Mouse (Mus musculus) hindbrain, postnatal 0 days (tissue): ENCODE measurements around the gene Rexo2. TPM values are rescaled to one million over a fixed set of nuclear protein-coding genes. Genes with fewer than 3 reads are reported as not detected.
"Not testable (repeated sequence)": the region's sequence is repeated elsewhere in the genome, so short reads cannot be mapped to it uniquely, and the experiment has no call there.

ENCODE experiments used
- ATAC-seq: fragments of 200-750 bp; cut with Nextera tagmentation; 2 replicates; pipeline ENCODE4 v1.8.0; 2017; ENCODE audit warnings: mild to moderate bottlenecking, moderate TSS enrichment, moderate library complexity
- DNase-seq: peaks from one replicate; pipeline ENCODE4 v3.0.0-alpha.2; 2015; ENCODE audit warnings: low spot score
- H3K27ac ChIP-seq: fragments of 300-500 bp; sonication (generic); 2 replicates; pipeline ENCODE4 v1.5.1; 2014; ENCODE audit warnings: mild to moderate bottlenecking
- H3K27me3 ChIP-seq: fragments of 300-500 bp; sonication (generic); 2 replicates; pipeline ENCODE4 v1.6.1; 2014; ENCODE audit warnings: low read length, mixed read lengths; ENCODE audit not compliant: insufficient read depth
- H3K36me3 ChIP-seq: fragments of 300-500 bp; sonication (generic); 2 replicates; pipeline ENCODE4 v1.6.1; 2014; ENCODE audit warnings: low read length, mixed read lengths; ENCODE audit not compliant: insufficient read depth
- H3K4me1 ChIP-seq: fragments of 300-500 bp; sonication (generic); 2 replicates; pipeline ENCODE4 v1.6.1; 2014; ENCODE audit warnings: antibody characterized with exemption, low read length, mixed read lengths; ENCODE audit not compliant: insufficient read depth
- H3K4me2 ChIP-seq: fragments of 300-500 bp; sonication (generic); 2 replicates; pipeline ENCODE4 v1.6.1; 2014; ENCODE audit warnings: low read depth, mild to moderate bottlenecking, low read length, moderate library complexity, mixed read lengths
- H3K4me3 ChIP-seq: fragments of 300-500 bp; sonication (generic); 2 replicates; pipeline ENCODE4 v1.5.1; 2014; ENCODE audit warnings: low read length
- H3K9ac ChIP-seq: fragments of 300-500 bp; sonication (generic); replicated peaks from 2 replicates; pipeline ENCODE4 v1.6.1; 2014; ENCODE audit warnings: mild to moderate bottlenecking, low read length, moderate library complexity, mixed read lengths
- H3K9me3 ChIP-seq: fragments of 300-500 bp; sonication (generic); 2 replicates; pipeline ENCODE4 v1.6.1; 2016; ENCODE audit warnings: low read length, mixed read lengths
- CTCF ChIP-seq: IDR thresholded peaks from 2 replicates; pipeline ENCODE4 v1.5.1; 2016; ENCODE audit warnings: antibody characterized with exemption, control low read depth, low read depth
- WGBS: fragments of 180-500 bp; shearing (Covaris S2); extraction: QIAGEN DNeasy Blood & Tissue Kit; methylation state at CpG from one replicate; pipeline ENCODE4 v1.1.7; 2014; 5-methylcytosine and 5-hydroxymethylcytosine counted together
- polyA plus RNA-seq: library from polyadenylated mRNA; unstranded; fragments of >200 nt; fragmentation: Nextera tagmentation; extraction: Ambion mirVana; gene quantifications from 2 replicates; pipeline ENCODE4 v1.2.1, GENCODE M21; 2015
- total RNA-seq: library from RNA; depleted of rRNA; stranded (reverse); fragments of >200 nt; gene quantifications from 2 replicates; pipeline ENCODE4 v1.2.3, GENCODE M21; 2014

Rexo2 gene
- total and polyA plus RNA-seq, 2 experiments from 2014 or later: 46.5 to 94.6 TPM

GRCm38 (mm10) chr9:48472441-48473025 is 7.9 kb downstream of the Rexo2 start:
- no peak for ATAC-seq
- no peaks in the 10 kb centered on the region for H3K4me1 ChIP-seq

GRCm38 (mm10) chr9:48467471-48467870 is 13.0 kb downstream of the Rexo2 start:
- not testable (repeated sequence) for H3K4me1 ChIP-seq, H3K4me2 ChIP-seq, ATAC-seq, DNase-seq, H3K4me3 ChIP-seq, H3K36me3 ChIP-seq, H3K27me3 ChIP-seq, H3K27ac ChIP-seq, H3K9ac ChIP-seq, H3K9me3 ChIP-seq
- 98% methylated on average over 5 of the region's 5 CpGs for WGBS

More at GRCm38 (mm10) chr9:48472441-48473025, 7.9 kb downstream of the Rexo2 start:
- no peak overlapping the region for H3K4me3 ChIP-seq
- no peak overlapping the region for H3K4me2 ChIP-seq
- no peaks in the 10 kb centered on the region for H3K27me3 ChIP-seq
- H3K9me3 ChIP-seq: no peaks in the 10 kb centered on the region
- no peak for TF ChIP-seq CTCF
- no peak for DNase-seq
- 90% methylated on average over 15 of the region's 15 CpGs for WGBS
- H3K27ac ChIP-seq: no peak overlapping the region
- H3K9ac ChIP-seq: no peak overlapping the region
- peaks cover 8% of the 10 kb centered on the region; the same call in 1 of the 2 replicates for H3K36me3 ChIP-seq

GRCm38 (mm10) chr9:48466804-48467203 is 13.6 kb downstream of the Rexo2 start:
- no peak overlapping the region for H3K9ac ChIP-seq
- no peak overlapping the region for H3K4me2 ChIP-seq
- no peaks in the 10 kb centered on the region; the same call in 1 of the 2 replicates for H3K36me3 ChIP-seq
- H3K4me3 ChIP-seq: no peak overlapping the region
- DNase-seq (peak; percentile 31), ATAC-seq (no peak)
- 54% methylated on average over 3 of the region's 3 CpGs for WGBS
- H3K9me3 ChIP-seq: no peaks in the 10 kb centered on the region
- no peak overlapping the region for H3K27ac ChIP-seq
- H3K4me1 ChIP-seq: no peaks in the 10 kb centered on the region
- H3K27me3 ChIP-seq: no peaks in the 10 kb centered on the region
- peak; percentile 85 for TF ChIP-seq CTCF

GRCm38 (mm10) chr9:48465671-48466070 is 14.8 kb downstream of the Rexo2 start:
- DNase-seq: no peak
- H3K9ac ChIP-seq: no peak overlapping the region
- no peak overlapping the region for H3K4me2 ChIP-seq
- H3K4me1 ChIP-seq: no peaks in the 10 kb centered on the region
- H3K27me3 ChIP-seq: no peaks in the 10 kb centered on the region
- TF ChIP-seq CTCF: peak; percentile 31; the same call in 1 of the 2 replicates
- H3K4me3 ChIP-seq: no peak overlapping the region
- no peak for ATAC-seq
- H3K36me3 ChIP-seq: no peaks in the 10 kb centered on the region
- no peak overlapping the region for H3K27ac ChIP-seq
- WGBS: 95% methylated on average over 3 of the region's 3 CpGs
- no peaks in the 10 kb centered on the region for H3K9me3 ChIP-seq

- ATAC-seq (no peak), DNase-seq (no peak)
- WGBS: 93% methylated on average over 3 of the region's 3 CpGs
- H3K9me3 ChIP-seq: no peaks in the 10 kb centered on the region
- H3K9ac ChIP-seq: no peak overlapping the region
- H3K4me2 ChIP-seq: no peak overlapping the region
- no peaks in the 10 kb centered on the region for H3K27me3 ChIP-seq
- no peaks in the 10 kb centered on the region for H3K36me3 ChIP-seq
- no peak overlapping the region for H3K4me3 ChIP-seq
- no peak for TF ChIP-seq CTCF
- H3K4me1 ChIP-seq: no peaks in the 10 kb centered on the region
- H3K27ac ChIP-seq: no peak overlapping the region
Observed at GRCm38 (mm10) chr9:48461545-48461944, 18.9 kb downstream of the Rexo2 start.

GRCm38 (mm10) chr9:48460720-48461119 is 19.7 kb downstream of the Rexo2 start:
- DNase-seq (no peak), ATAC-seq (no peak)
- Histone ChIP-seq H3K27me3 (no peaks in the 10 kb centered on the region), H3K9ac (no peak overlapping the region), H3K4me3 (no peak overlapping the region), H3K36me3 (no peaks in the 10 kb centered on the region), H3K9me3 (no peaks in the 10 kb centered on the region), H3K27ac (no peak overlapping the region), H3K4me2 (no peak overlapping the region), H3K4me1 (no peaks in the 10 kb centered on the region)
- 93% methylated on average over 8 of the region's 8 CpGs for WGBS
- no peak for TF ChIP-seq CTCF

GRCm38 (mm10) chr9:48459391-48459790 is 21.0 kb downstream of the Rexo2 start:
- 91% methylated on average over 5 of the region's 5 CpGs for WGBS
- ATAC-seq (no peak), DNase-seq (no peak)
- Histone ChIP-seq H3K4me1 (no peaks in the 10 kb centered on the region), H3K9ac (no peak overlapping the region), H3K9me3 (no peaks in the 10 kb centered on the region), H3K27me3 (no peaks in the 10 kb centered on the region), H3K27ac (no peak overlapping the region), H3K4me2 (no peak overlapping the region), H3K36me3 (no peaks in the 10 kb centered on the region), H3K4me3 (no peak overlapping the region)
- no peak for TF ChIP-seq CTCF
